Mouse (Mus musculus) embryonic facial prominence, embryonic 11.5 days (tissue): ENCODE data around the gene Cinp. TPM values are rescaled to one million over a fixed set of nuclear protein-coding genes. Genes with fewer than 3 reads are reported as not detected.
"Not testable (repeated sequence)": the region's sequence is repeated elsewhere in the genome, so short reads cannot be mapped to it uniquely, and the experiment has no call there.

ENCODE experiments used
- ATAC-seq: fragments of 200-750 bp; cut with Nextera tagmentation; replicated peaks from 2 replicates; pipeline ENCODE4 v1.8.0; 2017; ENCODE audit warnings: low read depth; ENCODE audit not compliant: insufficient number of reproducible peaks, low FRiP score, low TSS enrichment
- DNase-seq: peaks from one replicate; pipeline ENCODE4 v3.0.0-alpha.2; 2015; ENCODE audit warnings: low spot score
- H3K27ac ChIP-seq: fragments of 300-500 bp; sonication (generic); replicated peaks from 2 replicates; pipeline ENCODE4 v1.5.1; 2014; ENCODE audit warnings: mild to moderate bottlenecking, low read depth, low read length, control low read depth
- H3K27me3 ChIP-seq: fragments of 300-500 bp; sonication (generic); 2 replicates; pipeline ENCODE4 v1.6.1; 2014; ENCODE audit warnings: mild to moderate bottlenecking, low read length, moderate library complexity, mixed read lengths; ENCODE audit not compliant: control insufficient read depth, insufficient read depth
- H3K36me3 ChIP-seq: fragments of 300-500 bp; sonication (generic); replicated peaks from 2 replicates; pipeline ENCODE4 v1.6.1; 2014; ENCODE audit warnings: low read depth, mild to moderate bottlenecking, low read length, moderate library complexity, mixed read lengths; ENCODE audit not compliant: control insufficient read depth, insufficient read depth
- H3K4me1 ChIP-seq: fragments of 300-500 bp; sonication (generic); 2 replicates; pipeline ENCODE4 v1.6.1; 2014; ENCODE audit warnings: low read length, mixed read lengths; ENCODE audit not compliant: control insufficient read depth, insufficient read depth
- H3K4me2 ChIP-seq: fragments of 300-500 bp; sonication (generic); 2 replicates; pipeline ENCODE4 v1.6.1; 2014; ENCODE audit warnings: low read depth, mild to moderate bottlenecking, control low read depth, low read length, moderate library complexity
- H3K4me3 ChIP-seq: fragments of 300-500 bp; sonication (generic); 2 replicates; pipeline ENCODE4 v1.5.1; 2014; ENCODE audit warnings: low read depth, low read length, control low read depth
- H3K9ac ChIP-seq: fragments of 300-500 bp; sonication (generic); replicated peaks from 2 replicates; pipeline ENCODE4 v1.6.1; 2014; ENCODE audit warnings: mild to moderate bottlenecking, control low read depth, low read length
- H3K9me3 ChIP-seq: fragments of 300-500 bp; sonication (generic); replicated peaks from 2 replicates; pipeline ENCODE4 v1.6.1; 2016; ENCODE audit warnings: mild to moderate bottlenecking, low read length, inconsistent platforms, mixed read lengths; ENCODE audit not compliant: control insufficient read depth
- WGBS: fragments of 180-500 bp; shearing (Covaris S2); extraction: QIAGEN DNeasy Blood & Tissue Kit; methylation state at CpG from one replicate; pipeline ENCODE4 v1.1.7; 2014; 5-methylcytosine and 5-hydroxymethylcytosine counted together
- polyA plus RNA-seq: library from polyadenylated mRNA; unstranded; fragments of >200 nt; fragmentation: Nextera tagmentation; extraction: Ambion mirVana; gene quantifications from 2 replicates; pipeline ENCODE4 v1.2.1, GENCODE M21; 2014

Cinp gene
- polyA plus RNA-seq, 1 experiment from 2014 or later, result 92.2 TPM

- H3K27ac ChIP-seq, H3K4me2 ChIP-seq, H3K9me3 ChIP-seq, H3K4me3 ChIP-seq, H3K4me1 ChIP-seq, DNase-seq, H3K36me3 ChIP-seq, H3K27me3 ChIP-seq, ATAC-seq, H3K9ac ChIP-seq: not testable (repeated sequence)
- WGBS, result 94% methylated on average over 15 of the region's 15 CpGs
Measured at GRCm38 (mm10) chr12:110858681-110859080, 30.3 kb downstream of the Cinp start.

GRCm38 (mm10) chr12:110857196-110857595 lies 31.7 kb downstream of the Cinp start:
- H3K27me3 ChIP-seq, result no peaks in the 10 kb centered on the region
- DNase-seq, result no peak
- ATAC-seq, result no peak
- no peak overlapping the region for H3K4me3 ChIP-seq
- H3K27ac ChIP-seq, result no peak overlapping the region
- H3K4me1 ChIP-seq, result no peaks in the 10 kb centered on the region
- no peak overlapping the region for H3K9ac ChIP-seq
- H3K9me3 ChIP-seq, result no peaks in the 10 kb centered on the region
- H3K36me3 ChIP-seq, result no peaks in the 10 kb centered on the region
- 74% methylated on average over 7 of the region's 7 CpGs for WGBS
- H3K4me2 ChIP-seq, result no peak overlapping the region

GRCm38 (mm10) chr12:110854786-110855737 lies 33.9 kb downstream of the Cinp start:
- Histone ChIP-seq H3K4me3 (no peak overlapping the region), H3K9me3 (no peaks in the 10 kb centered on the region), H3K4me1 (no peaks in the 10 kb centered on the region), H3K27me3 (no peaks in the 10 kb centered on the region), H3K27ac (no peak overlapping the region), H3K9ac (no peak overlapping the region), H3K4me2 (no peak overlapping the region), H3K36me3 (no peaks in the 10 kb centered on the region)
- WGBS, result 88% methylated on average over 32 of the region's 32 CpGs
- ATAC-seq (no peak), DNase-seq (no peak)

GRCm38 (mm10) chr12:110851923-110852322 lies 37.0 kb downstream of the Cinp start:
- ATAC-seq (no peak), DNase-seq (no peak)
- 100% methylated on average over 1 of the region's 1 CpGs for WGBS
- Histone ChIP-seq H3K27ac (no peak overlapping the region), H3K9ac (no peak overlapping the region), H3K4me1 (no peaks in the 10 kb centered on the region), H3K27me3 (no peaks in the 10 kb centered on the region), H3K4me3 (no peak overlapping the region), H3K36me3 (no peaks in the 10 kb centered on the region), H3K9me3 (no peaks in the 10 kb centered on the region), H3K4me2 (no peak overlapping the region)

- Histone ChIP-seq H3K4me2 (no peak overlapping the region), H3K9ac (no peak overlapping the region), H3K4me3 (no peak overlapping the region), H3K27me3 (no peaks in the 10 kb centered on the region), H3K4me1 (no peaks in the 10 kb centered on the region), H3K36me3 (no peaks in the 10 kb centered on the region), H3K9me3 (no peaks in the 10 kb centered on the region), H3K27ac (no peak overlapping the region)
- no peak for DNase-seq
- no peak for ATAC-seq
- WGBS, result 86% methylated on average over 12 of the region's 12 CpGs
Measured at GRCm38 (mm10) chr12:110851414-110851813, 37.5 kb downstream of the Cinp start.

- no peak for DNase-seq
- no peak for ATAC-seq
Measured at GRCm38 (mm10) chr12:110850929-110851256, 38.1 kb downstream of the Cinp start.

GRCm38 (mm10) chr12:110850010-110850928 lies 38.7 kb downstream of the Cinp start, which contains the start of gene Zfp839:
Gene Zfp839 (plus strand): TSS chr12:110850253.
- ATAC-seq, result peak; percentile 72
- Histone ChIP-seq H3K4me2 (peak within 1 kb of the TSS; percentile 82), H3K4me3 (peak within 1 kb of the TSS; percentile 90), H3K9ac (peak within 1 kb of the TSS; percentile 90), H3K9me3 (no peaks in the 10 kb centered on the region), H3K27ac (peak within 1 kb of the TSS; percentile 28; the same call in 1 of the 2 replicates), H3K27me3 (no peaks in the 10 kb centered on the region), H3K4me1 (peaks cover 4% of the 10 kb centered on the region), H3K36me3 (no peaks in the 10 kb centered on the region)
- WGBS, result under 1% methylated on average over 87 of the region's 89 CpGs
- peak; percentile 87 for DNase-seq

More at GRCm38 (mm10) chr12:110850929-110851256, 38.1 kb downstream of the Cinp start:
- Histone ChIP-seq H3K4me2 (peak overlapping the region; percentile 82), H3K36me3 (no peaks in the 10 kb centered on the region), H3K9ac (peak overlapping the region; percentile 90), H3K4me1 (peaks cover 3% of the 10 kb centered on the region), H3K9me3 (no peaks in the 10 kb centered on the region), H3K27me3 (no peaks in the 10 kb centered on the region), H3K4me3 (peak overlapping the region; percentile 90), H3K27ac (0 out of 2 replicates have a peak overlapping the region, but pooled peaks have one; percentile 28)
- WGBS, result 18% methylated on average over 9 of the region's 9 CpGs
